Mouse (Mus musculus) forebrain, embryonic 16.5 days (tissue): ENCODE measurements around the gene Metap2. TPM values are rescaled to one million over a fixed set of nuclear protein-coding genes. Genes with fewer than 3 reads are reported as not detected.

Experiments used
- ATAC-seq: fragments of 200-750 bp; cut with Nextera tagmentation; 2 replicates; pipeline ENCODE4 v1.8.0; 2017; ENCODE audit warnings: mild to moderate bottlenecking, moderate library complexity
- H3K27ac ChIP-seq: fragments of 300-500 bp; sonication (generic); 2 replicates; pipeline ENCODE4 v1.5.1; 2014; ENCODE audit warnings: low read length, control low read depth
- H3K27me3 ChIP-seq: fragments of 300-500 bp; sonication (generic); replicated peaks from 2 replicates; pipeline ENCODE4 v1.6.1; 2014; ENCODE audit warnings: low read length; ENCODE audit not compliant: control insufficient read depth, insufficient read depth
- H3K36me3 ChIP-seq: fragments of 300-500 bp; sonication (generic); 2 replicates; pipeline ENCODE4 v1.6.1; 2014; ENCODE audit not compliant: control insufficient read depth, insufficient read depth
- H3K4me1 ChIP-seq: fragments of 300-500 bp; sonication (generic); replicated peaks from 2 replicates; pipeline ENCODE4 v1.6.1; 2014; ENCODE audit warnings: low read length; ENCODE audit not compliant: control insufficient read depth, insufficient read depth
- H3K4me2 ChIP-seq: fragments of 300-500 bp; sonication (generic); 2 replicates; pipeline ENCODE4 v1.6.1; 2014; ENCODE audit warnings: mild to moderate bottlenecking, low read length, control low read depth
- H3K4me3 ChIP-seq: fragments of 300-500 bp; sonication (generic); replicated peaks from 2 replicates; pipeline ENCODE4 v1.5.1; 2014; ENCODE audit warnings: mild to moderate bottlenecking, low read length, control low read depth
- H3K9ac ChIP-seq: fragments of 300-500 bp; sonication (generic); replicated peaks from 2 replicates; pipeline ENCODE4 v1.6.1; 2014; ENCODE audit warnings: low read depth, low read length, control low read depth
- H3K9me3 ChIP-seq: fragments of 300-500 bp; sonication (generic); 2 replicates; pipeline ENCODE4 v1.6.1; 2016; ENCODE audit warnings: low read length; ENCODE audit not compliant: control insufficient read depth
- WGBS: fragments of 180-500 bp; shearing (Covaris S2); extraction: QIAGEN DNeasy Blood & Tissue Kit; methylation state at CpG from one replicate; pipeline ENCODE4 v1.1.7; 2014; 5-methylcytosine and 5-hydroxymethylcytosine counted together
- polyA plus RNA-seq: library from polyadenylated mRNA; unstranded; fragments of >200 nt; fragmentation: Nextera tagmentation; extraction: Ambion mirVana; gene quantifications from 2 replicates; pipeline ENCODE4 v1.2.1, GENCODE M21; 2015

The Metap2 gene
- polyA plus RNA-seq, 1 experiment from 2014 or later: 147 TPM

GRCm38 (mm10) chr10:93899907-93900306, 3.0 kb upstream of the Metap2 start:
- no peak overlapping the region for H3K9ac ChIP-seq
- H3K4me1 ChIP-seq: no peaks in the 10 kb centered on the region
- WGBS: 88% methylated on average over 11 of the region's 11 CpGs
- no peaks in the 10 kb centered on the region for H3K36me3 ChIP-seq
- H3K4me2 ChIP-seq: no peak overlapping the region
- H3K27ac ChIP-seq: no peak overlapping the region
- no peaks in the 10 kb centered on the region for H3K9me3 ChIP-seq
- ATAC-seq: no peak
- H3K27me3 ChIP-seq: no peaks in the 10 kb centered on the region
- H3K4me3 ChIP-seq: no peak overlapping the region

GRCm38 (mm10) chr10:93899303-93899702, 2.4 kb upstream of the Metap2 start:
- H3K4me2 ChIP-seq: no peak overlapping the region
- WGBS: 64% methylated on average over 2 of the region's 2 CpGs
- H3K9me3 ChIP-seq: no peaks in the 10 kb centered on the region
- no peak overlapping the region for H3K4me3 ChIP-seq
- no peaks in the 10 kb centered on the region for H3K36me3 ChIP-seq
- H3K9ac ChIP-seq: no peak overlapping the region
- no peaks in the 10 kb centered on the region for H3K4me1 ChIP-seq
- H3K27me3 ChIP-seq: no peaks in the 10 kb centered on the region
- H3K27ac ChIP-seq: no peak overlapping the region
- ATAC-seq: no peak

- 89% methylated on average over 4 of the region's 4 CpGs for WGBS
- Histone ChIP-seq H3K36me3 (no peaks in the 10 kb centered on the region), H3K9ac (no peak overlapping the region), H3K27ac (no peak overlapping the region), H3K9me3 (no peaks in the 10 kb centered on the region), H3K4me2 (no peak overlapping the region), H3K4me1 (peaks cover 17% of the 10 kb centered on the region), H3K27me3 (no peaks in the 10 kb centered on the region), H3K4me3 (no peak overlapping the region)
- ATAC-seq: no peak
These were observed 4.3 kb downstream of the Metap2 start for GRCm38 (mm10) chr10:93892551-93892950.

- 100% methylated on average over 1 of the region's 1 CpGs for WGBS
- no peaks in the 10 kb centered on the region for H3K9me3 ChIP-seq
- H3K9ac ChIP-seq: no peak overlapping the region
- ATAC-seq: no peak
- no peak overlapping the region for H3K4me3 ChIP-seq
- peaks cover 17% of the 10 kb centered on the region for H3K4me1 ChIP-seq
- H3K4me2 ChIP-seq: no peak overlapping the region
- H3K27me3 ChIP-seq: no peaks in the 10 kb centered on the region
- peaks cover 2% of the 10 kb centered on the region for H3K36me3 ChIP-seq
- no peak overlapping the region for H3K27ac ChIP-seq
These were observed 5.9 kb downstream of the Metap2 start for GRCm38 (mm10) chr10:93891031-93891430.

GRCm38 (mm10) chr10:93890565-93890964, 6.3 kb downstream of the Metap2 start:
- no peaks in the 10 kb centered on the region for H3K27me3 ChIP-seq
- 64% methylated on average over 4 of the region's 4 CpGs for WGBS
- peaks cover 17% of the 10 kb centered on the region for H3K4me1 ChIP-seq
- H3K9ac ChIP-seq: no peak overlapping the region
- H3K27ac ChIP-seq: no peak overlapping the region
- H3K9me3 ChIP-seq: no peaks in the 10 kb centered on the region
- H3K4me3 ChIP-seq: peak overlapping the region; percentile 99
- peaks cover 7% of the 10 kb centered on the region for H3K36me3 ChIP-seq
- H3K4me2 ChIP-seq: peak overlapping the region; percentile 95
- no peak for ATAC-seq

GRCm38 (mm10) chr10:93889976-93890375, 6.9 kb downstream of the Metap2 start:
- Histone ChIP-seq H3K4me1 (peaks cover 17% of the 10 kb centered on the region), H3K36me3 (peaks cover 11% of the 10 kb centered on the region), H3K27me3 (no peaks in the 10 kb centered on the region), H3K9ac (peak overlapping the region; percentile 95), H3K9me3 (no peaks in the 10 kb centered on the region), H3K27ac (peak overlapping the region; percentile 94), H3K4me3 (peak overlapping the region; percentile 99), H3K4me2 (peak overlapping the region; percentile 95)
- peak; percentile 54; the same call in 1 of the 2 replicates for ATAC-seq
- under 1% methylated on average over 22 of the region's 22 CpGs for WGBS

GRCm38 (mm10) chr10:93889579-93889950, 7.3 kb downstream of the Metap2 start:
- peaks cover 17% of the 10 kb centered on the region for H3K4me1 ChIP-seq
- 0% methylated on average over 21 of the region's 30 CpGs for WGBS
- no peaks in the 10 kb centered on the region for H3K27me3 ChIP-seq
- H3K27ac ChIP-seq: peak overlapping the region; percentile 94
- H3K36me3 ChIP-seq: peaks cover 15% of the 10 kb centered on the region
- H3K4me2 ChIP-seq: peak overlapping the region; percentile 95
- H3K4me3 ChIP-seq: peak overlapping the region; percentile 99
- peak; percentile 100 for ATAC-seq
- H3K9ac ChIP-seq: peak overlapping the region; percentile 95
- no peaks in the 10 kb centered on the region for H3K9me3 ChIP-seq

- Histone ChIP-seq H3K4me2 (peak overlapping the region; percentile 95), H3K9ac (peak overlapping the region; percentile 95), H3K27me3 (no peaks in the 10 kb centered on the region), H3K9me3 (no peaks in the 10 kb centered on the region), H3K4me1 (peaks cover 17% of the 10 kb centered on the region), H3K4me3 (peak overlapping the region; percentile 99), H3K36me3 (peaks cover 16% of the 10 kb centered on the region), H3K27ac (peak overlapping the region; percentile 94)
- ATAC-seq: peak; percentile 69
- under 1% methylated on average over 38 of the region's 38 CpGs for WGBS
These were observed 7.8 kb downstream of the Metap2 start for GRCm38 (mm10) chr10:93888935-93889578.

- no peaks in the 10 kb centered on the region for H3K27me3 ChIP-seq
- no peak for ATAC-seq
- peaks cover 17% of the 10 kb centered on the region for H3K4me1 ChIP-seq
- WGBS: 20% methylated on average over 10 of the region's 10 CpGs
- H3K9me3 ChIP-seq: no peaks in the 10 kb centered on the region
- H3K9ac ChIP-seq: peak overlapping the region; percentile 95
- H3K4me3 ChIP-seq: peak overlapping the region; percentile 99
- peak overlapping the region; percentile 95 for H3K4me2 ChIP-seq
- H3K36me3 ChIP-seq: peaks cover 16% of the 10 kb centered on the region
- H3K27ac ChIP-seq: peak overlapping the region; percentile 94
These were observed 8.3 kb downstream of the Metap2 start for GRCm38 (mm10) chr10:93888590-93888934.
